11 mouse cellular contexts compared by ENCODE assay signal in genomic region chr1:43530295-43531020, GRCm38 (mm10).
DNase-seq lines count a peak whose midpoint lies in the region; ATAC-seq and TF ChIP-seq lines count a peak whose summit lies in the region.
"Had no signal": no experiment of that assay in that cellular context is flagged by ENCODE, and none has a peak within 500 bp of the region (broad histone marks: within the 10 kb centered on the region; RNA-seq: fewer than 3 reads in every experiment).

No protein-coding gene starts in this region.

- H3K4me1 ChIP-seq in forebrain, embryonic 14.5 days (ENCODE audit: control insufficient read depth, insufficient read depth, low read length): peaks cover 9% of the 10 kb centered on the region; the same call in 1 of the 2 replicates
- 0 out of 2 replicates have a peak, but pooled peaks cover 2% of the 10 kb centered on the region for H3K4me1 ChIP-seq in forebrain, embryonic 12.5 days
- peaks cover 20% of the 10 kb centered on the region for H3K4me1 ChIP-seq in neural tube, embryonic 15.5 days

- WGBS in forebrain, embryonic 14.5 days: 83% methylated on average over 7 of the region's 7 CpGs
- 87% methylated on average over 7 of the region's 7 CpGs for WGBS in forebrain, embryonic 12.5 days
- 68% methylated on average over 7 of the region's 7 CpGs for WGBS in neural tube, embryonic 15.5 days

- H3K27me3 ChIP-seq in forebrain, embryonic 14.5 days (replicated peaks; ENCODE audit: control insufficient read depth, insufficient read depth, low read length): no peaks in the 10 kb centered on the region
- H3K27me3 ChIP-seq in forebrain, embryonic 12.5 days: no peaks in the 10 kb centered on the region
- no peaks in the 10 kb centered on the region for H3K27me3 ChIP-seq in neural tube, embryonic 15.5 days (replicated peaks)

- no peaks in the 10 kb centered on the region for H3K9me3 ChIP-seq in forebrain, embryonic 14.5 days (replicated peaks; ENCODE audit: control insufficient read depth, low read length)
- no peaks in the 10 kb centered on the region for H3K9me3 ChIP-seq in forebrain, embryonic 12.5 days
- no peaks in the 10 kb centered on the region for H3K9me3 ChIP-seq in neural tube, embryonic 15.5 days (replicated peaks)
- H3K9me3 ChIP-seq: heart, embryonic 10.5 days had no signal

- H3K4me3 ChIP-seq in forebrain, embryonic 14.5 days (ENCODE audit: low read depth, low read length): no peak overlapping the region
- H3K4me3 ChIP-seq in forebrain, embryonic 12.5 days (replicated peaks): no peak overlapping the region
- H3K4me3 ChIP-seq in layer of hippocampus, adult 2 months: no peak overlapping the region
- H3K4me3 ChIP-seq in neural tube, embryonic 15.5 days (replicated peaks): no peak overlapping the region
- H3K4me3 ChIP-seq: heart, embryonic 10.5 days had no signal

- no peak overlapping the region for H3K4me2 ChIP-seq in forebrain, embryonic 14.5 days (ENCODE audit: low read length)
- no peak overlapping the region for H3K4me2 ChIP-seq in forebrain, embryonic 12.5 days
- H3K4me2 ChIP-seq in neural tube, embryonic 15.5 days: no peak overlapping the region

- 0 out of 2 replicates have a peak, but pooled peaks cover 8% of the 10 kb centered on the region for H3K36me3 ChIP-seq in forebrain, embryonic 14.5 days (ENCODE audit: control insufficient read depth, insufficient read depth, low read length)
- H3K36me3 ChIP-seq in forebrain, embryonic 12.5 days (replicated peaks): no peaks in the 10 kb centered on the region; the same call in 1 of the 2 replicates
- H3K36me3 ChIP-seq in neural tube, embryonic 15.5 days: peaks cover 10% of the 10 kb centered on the region; the same call in 1 of the 2 replicates

- H3K27ac ChIP-seq in forebrain, embryonic 14.5 days (ENCODE audit: low read depth, low read length): 0 out of 2 replicates have a peak overlapping the region, but pooled peaks have one; percentile 45
- H3K27ac ChIP-seq in forebrain, embryonic 12.5 days: no peak overlapping the region
- H3K27ac ChIP-seq in layer of hippocampus, adult 2 months: peak overlapping the region; percentile 77
- H3K27ac ChIP-seq in neural tube, embryonic 15.5 days (replicated peaks): no peak overlapping the region
- H3K27ac ChIP-seq: heart, embryonic 10.5 days had no signal

- TF ChIP-seq CTCF in layer of hippocampus, adult 2 months (conservative IDR thresholded peaks at IDR 0.05): no peak

- no peak for DNase-seq in forebrain, embryonic 14.5 days (ENCODE audit: low spot score)
- no peak for DNase-seq in layer of hippocampus, adult 2 months (ENCODE audit: low spot score in 2 of 2)
- DNase-seq in layer of hippocampus, postnatal 10 days (ENCODE audit: low spot score in 2 of 2): no peak
- DNase-seq in kidney, postnatal 10 days: peak; percentile 29
- DNase-seq in skeletal muscle tissue, adult 2 months (ENCODE audit: low read depth, low spot score): peak; percentile 23
- no peak for DNase-seq in urinary bladder, postnatal 36 days (ENCODE audit: low spot score in 2 of 2)

- no peak for ATAC-seq in forebrain, embryonic 14.5 days
- ATAC-seq in forebrain, embryonic 12.5 days (ENCODE audit: low FRiP score): no peak
- ATAC-seq in neural tube, embryonic 15.5 days (ENCODE audit: low FRiP score): no peak
- ATAC-seq: inflammation-experienced regulatory T-cells, adult 6 months; midbrain, embryonic 16.5 days had no signal

- H3K9ac ChIP-seq in forebrain, embryonic 14.5 days (ENCODE audit: low read length): no peak overlapping the region
- no peak overlapping the region for H3K9ac ChIP-seq in forebrain, embryonic 12.5 days
- H3K9ac ChIP-seq in neural tube, embryonic 15.5 days (replicated peaks): no peak overlapping the region

Comparison
In these comparisons a context has a peak if more than half of its experiments do, and no peak if none do; other contexts are left out.
1. H3K27ac ChIP-seq: peak in forebrain, embryonic 14.5 days (single experiment) and layer of hippocampus, adult 2 months (single experiment); none in forebrain, embryonic 12.5 days (single experiment) and neural tube, embryonic 15.5 days (single experiment).
2. DNase-seq: peak in kidney, postnatal 10 days (single experiment) and skeletal muscle tissue, adult 2 months (single experiment); none in forebrain, embryonic 14.5 days (single experiment), layer of hippocampus, adult 2 months (0 of 2), layer of hippocampus, postnatal 10 days (0 of 2) and urinary bladder, postnatal 36 days (0 of 2).